Mouse (Mus musculus) forebrain, embryonic 11.5 days (tissue): ENCODE data around the gene Nectin2. TPM values are rescaled to one million over a fixed set of nuclear protein-coding genes. Genes with fewer than 3 reads are reported as not detected.

ENCODE experiments used
- ATAC-seq: fragments of 200-750 bp; cut with Nextera tagmentation; replicated peaks from 2 replicates; pipeline ENCODE4 v1.8.0; 2017; ENCODE audit warnings: moderate TSS enrichment; ENCODE audit not compliant: low FRiP score
- DNase-seq: peaks from one replicate; pipeline ENCODE4 v3.0.0-alpha.2; 2017; ENCODE audit warnings: low spot score
- H3K27ac ChIP-seq: fragments of 300-500 bp; sonication (generic); 2 replicates; pipeline ENCODE4 v1.5.1; 2014; ENCODE audit warnings: low read depth, low read length
- H3K27me3 ChIP-seq: fragments of 300-500 bp; sonication (generic); 2 replicates; pipeline ENCODE4 v1.6.1; 2014; ENCODE audit warnings: mild to moderate bottlenecking, low read length, mixed read lengths; ENCODE audit not compliant: control insufficient read depth, insufficient read depth
- H3K36me3 ChIP-seq: fragments of 300-500 bp; sonication (generic); 2 replicates; pipeline ENCODE4 v1.6.1; 2014; ENCODE audit warnings: mild to moderate bottlenecking, low read length, moderate library complexity, mixed read lengths; ENCODE audit not compliant: control insufficient read depth, insufficient read depth
- H3K4me1 ChIP-seq: fragments of 300-500 bp; sonication (generic); replicated peaks from 2 replicates; pipeline ENCODE4 v1.6.1; 2014; ENCODE audit warnings: low read length, mixed read lengths; ENCODE audit not compliant: control insufficient read depth, insufficient read depth
- H3K4me2 ChIP-seq: fragments of 300-500 bp; sonication (generic); 2 replicates; pipeline ENCODE4 v1.6.1; 2014; ENCODE audit warnings: low read depth, mild to moderate bottlenecking, low read length, moderate library complexity, mixed read lengths; ENCODE audit not compliant: severe bottlenecking
- H3K4me3 ChIP-seq: fragments of 300-500 bp; sonication (generic); 2 replicates; pipeline ENCODE4 v1.5.1; 2014; ENCODE audit warnings: low read depth, low read length
- H3K9ac ChIP-seq: fragments of 300-500 bp; sonication (generic); 2 replicates; pipeline ENCODE4 v1.6.1; 2014; ENCODE audit warnings: low read length
- H3K9me3 ChIP-seq: fragments of 300-500 bp; sonication (generic); 2 replicates; pipeline ENCODE4 v1.6.1; 2016; ENCODE audit warnings: low read length, mixed read lengths; ENCODE audit not compliant: control insufficient read depth
- WGBS: fragments of 180-500 bp; shearing (Covaris S2); extraction: QIAGEN DNeasy Blood & Tissue Kit; methylation state at CpG from one replicate; pipeline ENCODE4 v1.1.7; 2014; 5-methylcytosine and 5-hydroxymethylcytosine counted together
- polyA plus RNA-seq: library from polyadenylated mRNA; unstranded; fragments of >200 nt; fragmentation: Nextera tagmentation; extraction: Ambion mirVana; gene quantifications from 2 replicates; pipeline ENCODE4 v1.2.1, GENCODE M21; 2014

Gene Nectin2
- polyA plus RNA-seq, 1 experiment from 2014 or later: 56.0 TPM

GRCm38 (mm10) chr7:19675824-19676223, 74.5 kb downstream of the Nectin2 start:
- Histone ChIP-seq H3K36me3 (no peaks in the 10 kb centered on the region), H3K4me1 (no peaks in the 10 kb centered on the region), H3K27ac (no peak overlapping the region), H3K9ac (no peak overlapping the region), H3K9me3 (no peaks in the 10 kb centered on the region), H3K4me2 (no peak overlapping the region), H3K27me3 (no peaks in the 10 kb centered on the region), H3K4me3 (no peak overlapping the region)
- WGBS: 87% methylated on average over 10 of the region's 10 CpGs
- no peak for DNase-seq
- ATAC-seq: no peak

DNA sequence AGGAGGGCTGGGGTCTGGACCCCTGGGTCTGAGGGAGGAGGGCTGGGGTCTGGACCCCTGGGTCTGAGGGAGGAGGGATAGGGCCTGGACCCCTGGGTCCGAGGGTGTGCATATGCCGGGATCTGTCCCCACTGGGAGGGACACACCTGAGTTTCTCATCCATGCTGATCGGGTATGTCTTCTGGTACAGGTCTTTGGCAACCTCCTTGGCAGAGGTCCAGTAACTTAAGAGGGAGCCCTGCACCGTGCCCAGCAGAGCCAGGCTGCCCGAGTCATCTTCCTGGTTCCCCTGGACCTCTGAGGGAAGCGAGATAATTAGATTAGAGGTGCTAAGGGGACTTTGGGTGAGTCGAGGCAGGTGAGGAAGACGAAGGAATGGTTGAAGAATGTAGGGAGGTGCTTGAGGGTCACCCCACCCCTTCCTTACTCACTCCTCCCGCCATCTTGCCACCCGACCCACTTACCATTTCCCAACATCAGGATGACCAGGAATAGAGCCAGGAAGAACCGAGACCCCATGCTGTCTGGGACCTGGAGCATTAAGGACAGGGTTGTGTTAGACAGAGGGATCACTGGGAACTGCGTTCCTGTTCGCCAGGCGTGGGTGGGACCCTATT, 77.1 kb downstream of the Nectin2 start:
- Histone ChIP-seq H3K9me3 (no peaks in the 10 kb centered on the region), H3K4me2 (no peak overlapping the region), H3K9ac (no peak overlapping the region), H3K36me3 (no peaks in the 10 kb centered on the region), H3K27ac (no peak overlapping the region), H3K4me3 (no peak overlapping the region), H3K27me3 (no peaks in the 10 kb centered on the region), H3K4me1 (no peaks in the 10 kb centered on the region)
- DNase-seq: no peak
- ATAC-seq: no peak
- 70% methylated on average over 14 of the region's 14 CpGs for WGBS

DNA sequence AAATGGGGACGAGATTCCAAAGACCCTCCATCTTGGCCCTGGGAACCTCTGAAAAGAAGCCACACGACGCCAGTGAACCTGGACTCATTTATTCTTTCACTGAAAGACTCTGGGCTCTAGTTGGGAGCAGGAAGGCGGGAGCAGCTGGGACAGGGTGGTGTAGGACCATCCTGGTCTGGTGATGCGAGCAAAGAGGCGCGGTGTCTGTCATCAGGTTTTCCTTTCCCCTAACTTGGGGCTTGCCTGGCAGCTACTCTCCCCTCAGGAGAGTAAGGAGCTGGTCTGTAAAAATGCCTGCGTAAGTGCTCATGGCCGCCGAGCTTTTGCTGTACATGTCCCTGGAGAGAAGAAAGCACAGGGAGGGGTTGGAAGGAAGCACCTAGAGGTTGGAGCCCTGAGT, 78.8 kb downstream of the Nectin2 start:
- Histone ChIP-seq H3K4me3 (no peak overlapping the region), H3K27me3 (no peaks in the 10 kb centered on the region), H3K9me3 (no peaks in the 10 kb centered on the region), H3K4me2 (no peak overlapping the region), H3K27ac (no peak overlapping the region), H3K9ac (no peak overlapping the region), H3K4me1 (no peaks in the 10 kb centered on the region), H3K36me3 (no peaks in the 10 kb centered on the region)
- DNase-seq (no peak), ATAC-seq (no peak)
- 79% methylated on average over 10 of the region's 10 CpGs for WGBS

DNA sequence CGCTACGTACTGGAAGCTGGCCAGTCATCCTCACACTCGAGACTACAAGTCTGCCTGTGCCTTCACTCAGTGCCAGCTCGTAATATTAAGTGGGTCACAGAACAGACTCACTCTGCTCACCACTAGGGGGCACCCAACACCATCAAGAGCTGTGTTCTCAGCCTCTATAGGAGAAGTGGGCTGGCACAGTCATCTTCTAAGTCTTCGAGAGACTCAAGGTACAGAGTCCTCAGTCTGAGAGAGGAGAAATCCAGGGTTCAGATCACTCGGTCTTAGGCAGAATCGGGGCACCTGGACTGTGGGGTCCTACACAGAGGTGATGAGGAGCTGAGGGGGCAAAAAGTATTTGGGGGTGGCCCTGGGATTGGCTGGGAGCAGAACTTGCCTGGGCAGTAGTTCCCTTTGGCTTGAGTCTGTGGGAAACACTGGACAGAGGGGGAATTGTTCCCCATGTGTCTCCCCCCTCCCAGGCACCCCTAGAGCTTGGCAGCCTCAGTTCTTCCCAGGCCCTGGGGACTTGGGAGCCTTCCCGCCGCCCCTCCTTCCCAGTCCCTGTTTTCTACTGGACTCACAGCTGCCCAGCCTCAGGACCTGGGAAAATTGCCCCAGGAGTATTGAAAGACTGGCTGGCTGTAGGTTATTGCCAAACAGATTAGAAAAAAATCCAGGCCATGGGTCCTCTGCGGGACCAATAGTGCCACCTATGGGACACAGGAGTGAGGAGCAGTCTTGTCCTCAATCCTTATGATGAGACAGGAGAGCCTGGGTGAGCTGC, 81.1 kb downstream of the Nectin2 start:
- peak; percentile 73 for ATAC-seq
- peak overlapping the region; percentile 24; the same call in 1 of the 2 replicates for H3K9ac ChIP-seq
- no peaks in the 10 kb centered on the region for H3K27me3 ChIP-seq
- H3K9me3 ChIP-seq: no peaks in the 10 kb centered on the region
- 0 out of 2 replicates have a peak, but pooled peaks cover under 1% of the 10 kb centered on the region for H3K4me1 ChIP-seq
- no peaks in the 10 kb centered on the region for H3K36me3 ChIP-seq
- no peak overlapping the region for H3K27ac ChIP-seq
- no peak overlapping the region for H3K4me3 ChIP-seq
- peak overlapping the region; percentile 29; the same call in 1 of the 2 replicates for H3K4me2 ChIP-seq
- 10% methylated on average over 10 of the region's 10 CpGs for WGBS
- DNase-seq: peak; percentile 92

DNA sequence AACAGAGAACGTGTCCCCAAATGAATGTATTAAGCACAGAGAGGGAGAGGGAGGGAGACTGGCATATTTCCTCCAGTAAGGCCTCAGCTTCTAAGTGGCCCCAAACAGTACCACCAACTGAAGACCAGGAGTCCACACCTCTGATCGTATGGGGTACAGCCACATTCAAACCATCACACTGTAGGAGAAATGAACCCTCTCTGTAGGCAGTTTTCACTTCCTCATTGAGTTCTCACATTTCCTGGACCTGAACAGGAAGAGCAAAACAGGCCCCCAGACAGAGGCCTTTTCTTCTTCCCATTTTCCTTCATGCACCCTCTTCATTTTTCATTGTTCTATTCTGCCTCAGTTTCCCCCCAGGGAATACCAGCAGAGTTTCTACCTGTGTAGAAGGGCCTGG, 82.8 kb downstream of the Nectin2 start:
- WGBS: 73% methylated on average over 2 of the region's 2 CpGs

GRCm38 (mm10) chr7:19666750-19667149, 83.5 kb downstream of the Nectin2 start:
- DNase-seq: no peak
- no peak overlapping the region for H3K27ac ChIP-seq
- no peaks in the 10 kb centered on the region for H3K9me3 ChIP-seq
- H3K9ac ChIP-seq: no peak overlapping the region
- no peaks in the 10 kb centered on the region for H3K36me3 ChIP-seq
- no peak overlapping the region for H3K4me3 ChIP-seq
- H3K4me2 ChIP-seq: no peak overlapping the region
- no peak for ATAC-seq
- 54% methylated on average over 3 of the region's 3 CpGs for WGBS
- H3K27me3 ChIP-seq: no peaks in the 10 kb centered on the region
- peaks cover 12% of the 10 kb centered on the region; the same call in 1 of the 2 replicates for H3K4me1 ChIP-seq

More for the DNA sequence above, 82.8 kb downstream of the Nectin2 start:
- no peak for DNase-seq
- Histone ChIP-seq H3K36me3 (no peaks in the 10 kb centered on the region), H3K4me1 (peaks cover 12% of the 10 kb centered on the region; the same call in 1 of the 2 replicates), H3K27ac (no peak overlapping the region), H3K9me3 (no peaks in the 10 kb centered on the region), H3K9ac (no peak overlapping the region), H3K4me2 (no peak overlapping the region), H3K27me3 (no peaks in the 10 kb centered on the region), H3K4me3 (no peak overlapping the region)
- no peak for ATAC-seq

Other genes with a start within 250 kb of the Nectin2 start
- gene Bloc1s3, start 242.1 kb downstream of the Nectin2 start, polyA plus RNA-seq: 2.9 and 4.5 TPM in 2 replicates
- 43.7 and 54.1 TPM in 2 replicates for gene Trappc6a, start 242.1 kb downstream of the Nectin2 start, polyA plus RNA-seq
- 0.11 TPM in 1 of 2 replicates, not detected in the other for gene Nkpd1, start 232.6 kb downstream of the Nectin2 start, polyA plus RNA-seq
- 5.1 and 7.8 TPM in 2 replicates for gene Ppp1r37, start 187.4 kb downstream of the Nectin2 start, polyA plus RNA-seq
- 0.40 and 0.47 TPM in 2 replicates for gene Zfp296, start 173.2 kb downstream of the Nectin2 start, polyA plus RNA-seq
- 151 and 156 TPM in 2 replicates for gene Gemin7, start 172.9 kb downstream of the Nectin2 start, polyA plus RNA-seq
- gene Clasrp, start 146.0 kb downstream of the Nectin2 start, polyA plus RNA-seq: 59.7 and 64.1 TPM in 2 replicates
- gene Relb, start 121.0 kb downstream of the Nectin2 start, polyA plus RNA-seq: 2.9 and 3.7 TPM in 2 replicates
- 89.1 and 92.0 TPM in 2 replicates for gene Clptm1, start 85.5 kb downstream of the Nectin2 start, polyA plus RNA-seq
- not detected in 2 replicates for gene Apoc2, start 72.5 kb downstream of the Nectin2 start, polyA plus RNA-seq
- gene Gm44805, start 69.1 kb downstream of the Nectin2 start, polyA plus RNA-seq: not detected in 2 replicates
- gene Apoc4, start 69.0 kb downstream of the Nectin2 start, polyA plus RNA-seq: not detected in 2 replicates
- 1.00 and 2.0 TPM in 2 replicates for gene Apoc1, start 57.8 kb downstream of the Nectin2 start, polyA plus RNA-seq
- 125 and 152 TPM in 2 replicates for gene Apoe, start 51.3 kb downstream of the Nectin2 start, polyA plus RNA-seq
- 160 and 171 TPM in 2 replicates for gene Tomm40, start 35.0 kb downstream of the Nectin2 start, polyA plus RNA-seq
- gene Bcam, start 20.5 kb upstream of the Nectin2 start, polyA plus RNA-seq: 17.6 and 21.5 TPM in 2 replicates
- gene Cblc, start 46.3 kb upstream of the Nectin2 start, polyA plus RNA-seq: 0.28 and 0.84 TPM in 2 replicates
- gene Bcl3, start 72.3 kb upstream of the Nectin2 start, polyA plus RNA-seq: 0.51 and 1.1 TPM in 2 replicates
- gene Gm19345, start 101.5 kb upstream of the Nectin2 start, polyA plus RNA-seq: not detected in 2 replicates
- gene Ceacam16, start 110.8 kb upstream of the Nectin2 start, polyA plus RNA-seq: 0.32 TPM in 1 of 2 replicates, not detected in the other
- gene Ceacam19, start 137.5 kb upstream of the Nectin2 start, polyA plus RNA-seq: not detected in 2 replicates
- gene Pvr, start 170.7 kb upstream of the Nectin2 start, polyA plus RNA-seq: 2.6 and 2.8 TPM in 2 replicates
- gene Igsf23, start 200.3 kb upstream of the Nectin2 start, polyA plus RNA-seq: 0.13 TPM in 1 of 2 replicates, not detected in the other
- not detected in 2 replicates for gene Ceacam20, start 214.9 kb upstream of the Nectin2 start, polyA plus RNA-seq
- not detected in 2 replicates for gene Nlrp9b, start 241.0 kb upstream of the Nectin2 start, polyA plus RNA-seq